Mouse (Mus musculus) right cerebral cortex, postnatal 4 days (tissue): ENCODE results near the gene Flrt1.

Source experiments
- DNase-seq: peaks from one replicate; pipeline ENCODE4 v3.0.0-alpha.2; 2022

Flrt1 gene

GRCm38 (mm10) chr19:7128551-7129475 is 23.3 kb upstream of the Flrt1 start:
- DNase-seq, result no peak

- DNase-seq, result no peak
Measured at GRCm38 (mm10) chr19:7126933-7127332, 21.4 kb upstream of the Flrt1 start.

GRCm38 (mm10) chr19:7126209-7126608 is 20.7 kb upstream of the Flrt1 start:
- DNase-seq, result no peak

GRCm38 (mm10) chr19:7125526-7126156 is 20.1 kb upstream of the Flrt1 start:
- no peak for DNase-seq

- DNase-seq, result no peak
Measured at GRCm38 (mm10) chr19:7122698-7123306, 17.3 kb upstream of the Flrt1 start.

GRCm38 (mm10) chr19:7122277-7122676 is 16.7 kb upstream of the Flrt1 start:
- DNase-seq, result no peak

- DNase-seq, result no peak
Measured at GRCm38 (mm10) chr19:7121252-7121651, 15.7 kb upstream of the Flrt1 start.

- DNase-seq, result no peak
Measured at GRCm38 (mm10) chr19:7117653-7118307, 12.3 kb upstream of the Flrt1 start.

GRCm38 (mm10) chr19:7117141-7117540 is 11.6 kb upstream of the Flrt1 start:
- no peak for DNase-seq

- DNase-seq, result no peak
Measured at GRCm38 (mm10) chr19:7116038-7116731, 10.7 kb upstream of the Flrt1 start.

GRCm38 (mm10) chr19:7113574-7113973 is 8.0 kb upstream of the Flrt1 start:
- DNase-seq, result no peak

- no peak for DNase-seq
Measured at GRCm38 (mm10) chr19:7112628-7113027, 7.1 kb upstream of the Flrt1 start.

- no peak for DNase-seq
Measured at GRCm38 (mm10) chr19:7111710-7112109, 6.2 kb upstream of the Flrt1 start.

- no peak for DNase-seq
Measured at GRCm38 (mm10) chr19:7111309-7111708, 5.8 kb upstream of the Flrt1 start.

GRCm38 (mm10) chr19:7110875-7111274 is 5.3 kb upstream of the Flrt1 start:
- no peak for DNase-seq

GRCm38 (mm10) chr19:7110097-7110496 is 4.6 kb upstream of the Flrt1 start:
- no peak for DNase-seq

GRCm38 (mm10) chr19:7108114-7108905 is 2.8 kb upstream of the Flrt1 start:
- no peak for DNase-seq

- no peak for DNase-seq
Measured at GRCm38 (mm10) chr19:7107174-7107573, 1.6 kb upstream of the Flrt1 start.

GRCm38 (mm10) chr19:7106566-7106965 is 1.0 kb upstream of the Flrt1 start:
- no peak for DNase-seq

GRCm38 (mm10) chr19:7103993-7104401 is 1.5 kb downstream of the Flrt1 start:
- no peak for DNase-seq

GRCm38 (mm10) chr19:7103349-7103992 is 2.1 kb downstream of the Flrt1 start:
- DNase-seq, result no peak
